Mouse (Mus musculus) mesoderm, embryonic 11.5 days (tissue): ENCODE measurements around the gene Cyp3a44.
"Not testable (repeated sequence)": the region's sequence is repeated elsewhere in the genome, so short reads cannot be mapped to it uniquely, and the experiment has no call there.

Experiments used
- DNase-seq: peaks from one replicate; pipeline ENCODE4 v3.0.0-alpha.2; 2012; ENCODE audit warnings: low read depth, low spot score

Gene Cyp3a44

DNA sequence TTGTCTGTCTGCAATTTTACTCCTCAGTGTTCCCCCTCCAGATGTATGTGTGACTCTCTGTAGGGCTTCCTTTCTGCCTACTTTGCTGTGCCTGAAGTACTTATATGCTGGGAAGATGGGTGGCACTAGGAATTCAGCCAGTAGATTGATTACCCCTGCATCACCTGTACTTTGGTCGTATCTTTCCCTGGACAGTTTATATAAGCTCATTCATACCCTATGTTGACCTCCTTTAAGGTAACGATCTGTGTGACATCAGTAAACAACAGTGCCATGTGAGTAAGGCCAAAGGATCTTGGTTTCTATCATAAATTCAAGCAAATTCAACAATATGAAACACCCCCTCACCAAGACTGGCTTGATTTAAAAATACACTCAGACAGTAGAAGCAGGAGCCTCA is at the start of gene Cyp3a44:
TSS of gene Cyp3a44 (minus strand) at position 79 of the 400 bp plus-strand sequence.
- DNase-seq, result not testable (repeated sequence)

GRCm38 (mm10) chr5:145800229-145800628 is 5.4 kb downstream of the Cyp3a44 start:
- DNase-seq, result not testable (repeated sequence)

GRCm38 (mm10) chr5:145793232-145793631 is 12.4 kb downstream of the Cyp3a44 start:
- DNase-seq, result not testable (repeated sequence)

DNA sequence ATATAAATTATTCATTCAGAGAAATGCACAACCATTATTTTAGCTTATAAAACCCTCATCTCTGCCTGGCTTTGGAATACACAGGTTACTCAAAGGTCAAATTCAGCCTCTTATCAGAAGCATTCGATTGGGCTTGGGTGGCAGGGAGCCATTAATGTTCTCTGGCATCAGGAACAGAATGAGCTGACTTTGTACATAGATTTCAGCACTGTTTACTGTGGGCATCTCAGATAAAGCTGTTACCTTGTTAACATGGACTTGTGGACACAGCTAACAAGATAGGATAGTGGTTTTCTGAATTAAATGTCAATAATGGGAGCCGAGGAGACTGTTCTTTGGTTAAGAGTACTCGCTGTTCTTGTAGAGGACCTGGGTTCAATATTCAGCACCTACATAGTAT is 68.2 kb downstream of the Cyp3a44 start:
- DNase-seq, result not testable (repeated sequence)
